Mouse (Mus musculus) forebrain, embryonic 10.5 days (tissue): ENCODE measurements around the gene Tsc22d3. TPM values are rescaled to one million over a fixed set of nuclear protein-coding genes. Genes with fewer than 3 reads are reported as not detected.
"Not testable (repeated sequence)": the region's sequence is repeated elsewhere in the genome, so short reads cannot be mapped to it uniquely, and the experiment has no call there.

Experiments used
- DNase-seq: peaks from one replicate; pipeline ENCODE4 v3.0.0-alpha.2; 2017; ENCODE audit warnings: low spot score; ENCODE audit errors: extremely low spot score
- H3K27ac ChIP-seq: fragments of 300-500 bp; sonication (generic); 2 replicates; pipeline ENCODE4 v1.5.1; 2016; ENCODE audit warnings: mild to moderate bottlenecking
- H3K27me3 ChIP-seq: fragments of 300-500 bp; sonication (generic); 2 replicates; pipeline ENCODE4 v1.6.1; 2016; ENCODE audit warnings: mild to moderate bottlenecking; ENCODE audit not compliant: poor library complexity, severe bottlenecking
- H3K36me3 ChIP-seq: fragments of 300-500 bp; sonication (generic); replicated peaks from 2 replicates; pipeline ENCODE4 v1.6.1; 2016; ENCODE audit warnings: mild to moderate bottlenecking, moderate library complexity
- H3K4me1 ChIP-seq: fragments of 300-500 bp; sonication (generic); 2 replicates; pipeline ENCODE4 v1.6.1; 2016
- H3K4me3 ChIP-seq: fragments of 300-500 bp; sonication (generic); 2 replicates; pipeline ENCODE4 v1.5.1; 2016; ENCODE audit warnings: mild to moderate bottlenecking, moderate library complexity
- H3K9me3 ChIP-seq: fragments of 300-500 bp; sonication (generic); 2 replicates; pipeline ENCODE4 v1.6.1; 2016; ENCODE audit warnings: mild to moderate bottlenecking, moderate library complexity
- WGBS: fragments of 180-500 bp; shearing (Covaris S2); methylation state at CpG from one replicate; pipeline ENCODE4 v1.1.7; 2016; 5-methylcytosine and 5-hydroxymethylcytosine counted together
- polyA plus RNA-seq: library from polyadenylated mRNA; unstranded; fragments of >200 nt; fragmentation: Nextera tagmentation; extraction: Ambion mirVana; gene quantifications from 2 replicates; pipeline ENCODE4 v1.2.1, GENCODE M21; 2016

Tsc22d3 gene
- polyA plus RNA-seq, 1 experiment from 2014 or later = 93.8 TPM

DNA sequence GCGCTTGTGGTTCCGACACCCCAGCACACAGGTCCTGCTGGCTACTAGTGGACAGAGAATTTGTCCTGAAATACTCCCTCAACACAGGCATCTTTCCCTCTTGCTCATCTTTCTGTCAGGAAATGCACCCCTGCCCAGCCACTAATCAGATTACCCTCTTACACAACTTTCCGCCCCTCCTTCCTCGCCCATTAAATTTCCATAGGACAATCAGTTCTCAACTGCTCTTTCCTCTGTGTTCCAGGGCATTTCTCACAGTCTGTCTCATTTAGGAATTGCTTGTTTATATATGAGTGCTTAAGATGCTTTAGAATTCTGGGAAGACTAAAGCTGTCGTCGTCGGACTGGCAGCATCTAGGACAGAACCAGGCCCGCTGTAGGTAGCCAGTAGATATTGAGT lies 82.1 kb downstream of the Tsc22d3 start:
- Histone ChIP-seq H3K27me3 (peaks cover 99% of the 10 kb centered on the region), H3K4me1 (peaks cover 24% of the 10 kb centered on the region), H3K4me3 (no peak overlapping the region), H3K9me3 (no peaks in the 10 kb centered on the region), H3K27ac (no peak overlapping the region), H3K36me3 (no peaks in the 10 kb centered on the region)
- WGBS = 85% methylated on average over 8 of the region's 8 CpGs
- no peak for DNase-seq

DNA sequence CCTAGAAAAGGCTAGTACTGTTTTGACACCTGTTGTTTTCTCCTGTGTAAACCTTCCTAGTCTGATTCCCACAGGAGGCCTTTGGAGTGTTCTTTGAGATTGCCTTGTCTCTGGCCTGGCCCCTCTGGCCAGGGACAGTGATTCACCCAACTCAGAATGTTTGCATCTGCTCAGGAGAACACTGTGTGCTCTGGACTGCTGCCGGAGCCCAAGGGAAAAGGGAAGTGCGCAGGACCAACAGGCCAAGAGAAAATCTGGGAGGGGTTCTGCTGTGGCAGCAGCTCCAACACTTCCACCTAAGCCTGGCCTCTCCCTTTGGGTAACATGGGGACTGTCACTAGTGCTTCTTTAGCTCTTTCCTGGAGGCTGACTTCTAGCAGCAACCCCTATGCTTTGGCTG lies 87.1 kb downstream of the Tsc22d3 start:
- Histone ChIP-seq H3K27ac (no peak overlapping the region), H3K27me3 (peaks cover 94% of the 10 kb centered on the region), H3K4me3 (no peak overlapping the region), H3K4me1 (peaks cover 33% of the 10 kb centered on the region), H3K36me3 (no peaks in the 10 kb centered on the region), H3K9me3 (no peaks in the 10 kb centered on the region)
- 94% methylated on average over 2 of the region's 2 CpGs for WGBS
- DNase-seq = no peak

DNA sequence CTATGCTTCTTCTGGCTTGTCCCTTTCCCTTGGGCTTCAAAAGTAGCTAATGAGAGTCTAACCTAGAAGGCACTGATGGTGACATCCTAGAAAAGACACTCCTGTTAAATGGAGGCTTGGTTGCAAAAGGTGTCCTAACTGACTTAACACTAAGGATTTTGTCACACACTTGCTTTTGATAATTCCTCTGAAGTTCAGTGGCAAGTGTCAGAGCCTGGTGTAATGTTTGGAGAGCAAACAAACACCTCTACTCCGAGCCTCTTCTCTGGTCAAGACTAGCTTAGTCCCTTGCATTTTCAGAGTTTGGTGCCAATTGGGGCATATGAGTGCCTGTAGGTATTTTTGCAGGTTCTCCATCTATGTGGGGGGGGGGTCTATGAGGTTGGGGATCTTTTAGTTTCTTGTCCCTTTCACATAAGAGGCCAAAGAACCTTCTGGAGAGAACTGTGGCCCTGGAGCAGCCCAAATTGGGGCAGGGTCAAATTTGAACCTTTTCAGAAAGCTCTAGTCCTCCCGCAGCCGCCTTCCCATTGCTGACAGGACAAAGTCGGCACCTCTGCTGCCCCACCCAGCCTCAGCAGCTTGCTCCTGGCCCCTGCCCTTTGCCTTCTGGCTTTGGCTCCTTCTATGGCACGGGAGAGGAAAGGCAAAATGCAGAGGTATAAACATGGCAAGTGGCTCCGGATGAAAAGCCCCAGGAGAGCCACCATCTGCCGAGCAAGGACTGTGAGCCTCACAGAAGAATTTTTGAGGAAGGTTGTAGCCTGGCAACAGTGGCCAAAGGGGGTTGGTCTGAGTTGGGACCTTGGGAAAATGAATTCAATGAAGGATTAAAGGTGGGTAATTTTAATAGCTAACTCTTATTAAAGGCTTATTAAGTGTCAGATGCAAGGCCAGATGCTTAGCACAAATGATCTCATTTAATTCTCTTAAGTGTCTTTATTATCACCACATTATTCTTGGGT lies 88.5 kb downstream of the Tsc22d3 start:
- 57% methylated on average over 7 of the region's 7 CpGs for WGBS
- Histone ChIP-seq H3K9me3 (no peaks in the 10 kb centered on the region), H3K27ac (no peak overlapping the region), H3K4me1 (peaks cover 33% of the 10 kb centered on the region), H3K36me3 (no peaks in the 10 kb centered on the region), H3K4me3 (no peak overlapping the region), H3K27me3 (peaks cover 94% of the 10 kb centered on the region)
- DNase-seq = peak; percentile 15

DNA sequence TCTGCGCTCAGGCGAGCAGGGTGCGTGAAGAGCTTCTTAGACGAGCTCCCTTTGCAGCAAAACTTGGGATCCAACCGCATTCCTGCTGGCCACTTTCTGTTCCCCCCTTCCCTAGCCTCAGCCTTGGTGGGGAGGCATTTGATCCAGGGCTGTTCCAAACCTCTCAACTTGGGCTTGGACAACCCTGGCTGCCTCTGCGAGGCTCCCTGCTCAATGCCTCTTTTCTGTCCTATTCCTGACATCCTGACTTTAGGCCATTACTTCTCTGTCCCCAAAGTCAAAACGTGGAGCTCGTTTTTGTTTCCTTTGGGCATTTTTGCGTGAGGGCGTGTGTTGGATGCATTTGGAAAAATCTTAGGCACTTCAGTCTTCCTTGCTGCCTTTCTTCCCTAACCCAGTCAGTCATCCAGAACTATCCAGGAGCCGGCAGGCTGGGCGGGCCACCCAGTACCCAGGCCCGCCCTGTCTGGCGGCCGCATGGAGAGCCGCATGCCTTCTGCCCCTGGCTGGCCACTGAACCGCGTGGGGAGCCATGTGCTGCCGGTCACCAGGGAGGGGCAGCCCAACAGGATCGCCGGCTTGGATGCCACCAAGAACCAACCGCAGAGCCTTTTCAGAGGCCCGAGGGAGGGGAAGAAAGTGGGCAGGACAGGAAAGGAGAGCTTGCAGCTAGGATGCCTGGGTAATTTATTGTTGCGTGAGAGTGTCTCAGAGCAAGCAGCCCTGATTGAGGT lies 89.6 kb downstream of the Tsc22d3 start:
- Histone ChIP-seq H3K9me3 (no peaks in the 10 kb centered on the region), H3K36me3 (no peaks in the 10 kb centered on the region), H3K4me1 (peaks cover 38% of the 10 kb centered on the region), H3K27ac (peak overlapping the region; percentile 69), H3K4me3 (peak overlapping the region; percentile 30), H3K27me3 (peaks cover 94% of the 10 kb centered on the region)
- peak; percentile 21 for DNase-seq
- 31% methylated on average over 24 of the region's 24 CpGs for WGBS

DNA sequence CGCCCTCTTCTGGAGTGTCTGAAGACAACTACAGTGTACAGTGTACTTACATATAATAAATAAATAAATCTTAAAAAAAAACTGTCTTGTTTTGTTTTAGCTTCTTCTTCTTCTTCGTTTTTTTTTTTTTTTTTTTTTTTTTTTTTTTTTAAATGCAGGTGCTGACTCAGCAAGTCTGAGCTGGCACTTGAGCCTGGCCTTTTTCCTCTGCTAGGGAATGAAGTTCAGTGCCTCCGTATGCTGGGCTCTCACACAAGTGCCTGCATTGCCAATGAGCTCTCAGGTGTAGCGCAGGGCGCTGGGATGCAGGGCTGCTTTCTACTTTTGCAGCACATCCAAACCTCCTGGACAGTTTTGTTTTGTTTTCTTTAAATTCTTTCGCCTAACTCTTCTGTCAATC lies 90.6 kb downstream of the Tsc22d3 start:
- no peak for DNase-seq
- Histone ChIP-seq H3K27ac (no peak overlapping the region), H3K4me3 (no peak overlapping the region), H3K4me1 (peaks cover 43% of the 10 kb centered on the region), H3K27me3 (peaks cover 94% of the 10 kb centered on the region), H3K36me3 (no peaks in the 10 kb centered on the region), H3K9me3 (no peaks in the 10 kb centered on the region)
- WGBS = 58% methylated on average over 6 of the region's 6 CpGs

DNA sequence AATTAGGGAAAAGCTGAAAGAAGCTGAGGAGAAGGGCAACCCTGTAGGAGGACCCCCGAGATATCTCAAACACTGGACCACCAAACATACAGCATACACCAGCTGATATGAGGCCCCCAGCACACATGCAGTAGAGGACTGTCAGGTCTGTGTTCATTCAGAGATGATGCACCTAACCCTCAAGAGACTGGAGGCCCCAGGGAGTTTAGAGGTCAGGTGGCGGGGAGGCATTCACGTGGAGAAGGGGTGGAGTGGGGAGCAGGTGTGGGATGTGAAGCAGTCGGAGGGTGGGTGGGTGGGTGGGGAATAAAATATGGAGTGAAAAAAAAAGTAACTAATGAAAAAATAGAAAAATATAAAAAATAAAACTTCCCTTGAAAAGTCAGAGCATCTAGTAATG lies 91.7 kb downstream of the Tsc22d3 start:
- H3K9me3 ChIP-seq, H3K36me3 ChIP-seq, DNase-seq, H3K4me3 ChIP-seq, H3K27ac ChIP-seq: not testable (repeated sequence)
- 91% methylated on average over 4 of the region's 4 CpGs for WGBS
- Histone ChIP-seq H3K27me3 (peaks cover 94% of the 10 kb centered on the region), H3K4me1 (peaks cover 38% of the 10 kb centered on the region)

DNA sequence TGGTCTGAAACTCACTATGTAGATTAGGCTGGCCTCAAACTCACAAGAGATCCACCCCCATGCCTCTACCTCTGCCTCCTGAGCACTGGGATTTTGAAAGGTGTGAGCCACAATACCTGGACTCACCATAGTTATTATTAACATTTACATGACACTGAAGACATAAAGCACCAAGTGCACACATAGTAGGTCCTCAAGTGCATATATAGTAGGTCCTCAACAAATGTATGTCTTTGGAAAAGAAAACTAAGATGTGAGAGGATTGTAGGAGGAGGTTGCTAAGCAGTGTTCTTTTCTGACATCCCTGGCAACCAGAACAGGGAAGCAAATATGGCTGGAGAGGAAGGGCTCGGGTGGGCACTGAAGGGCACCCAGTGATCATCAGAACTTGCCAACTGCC lies 93.1 kb downstream of the Tsc22d3 start:
- no peak overlapping the region for H3K27ac ChIP-seq
- H3K4me3 ChIP-seq = no peak overlapping the region
- H3K4me1 ChIP-seq = peaks cover 35% of the 10 kb centered on the region
- H3K9me3 ChIP-seq = no peaks in the 10 kb centered on the region
- no peaks in the 10 kb centered on the region for H3K36me3 ChIP-seq
- H3K27me3 ChIP-seq = peaks cover 90% of the 10 kb centered on the region
- WGBS = 79% methylated on average over 1 of the region's 1 CpGs
- no peak for DNase-seq

DNA sequence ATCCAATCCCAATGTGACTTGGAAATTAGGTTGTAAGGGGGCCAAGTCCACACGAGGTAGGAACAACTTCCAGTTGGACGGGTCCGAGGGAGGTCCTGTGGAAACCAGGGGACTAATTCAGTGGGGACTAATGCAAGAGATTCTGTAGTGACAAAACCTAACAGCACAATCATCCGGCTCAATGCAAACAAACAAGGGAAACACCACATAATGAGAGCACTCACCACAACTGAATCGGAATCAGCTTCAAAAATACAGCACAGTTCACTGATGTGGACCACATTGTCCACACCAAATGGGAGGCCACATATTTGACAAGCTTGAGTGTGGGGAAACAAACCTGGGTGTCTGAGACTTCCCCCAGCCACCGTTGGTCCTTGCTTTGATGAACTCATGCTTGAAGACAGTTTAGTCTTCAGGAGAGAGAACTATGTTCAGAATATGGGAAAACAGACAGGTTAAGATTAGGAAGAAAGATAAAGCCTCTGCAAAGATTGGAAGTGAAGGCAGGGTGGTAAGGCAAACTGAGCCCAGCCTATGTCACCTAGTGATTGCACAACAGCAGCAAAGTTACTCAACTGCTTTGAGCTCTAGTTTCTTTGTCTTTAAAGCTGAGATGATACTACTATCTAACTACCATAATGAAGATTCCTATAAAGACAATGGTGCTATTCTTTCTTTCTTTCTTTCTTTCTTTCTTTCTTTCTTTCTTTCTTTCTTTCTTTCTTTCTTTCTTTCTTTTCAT lies 93.9 kb downstream of the Tsc22d3 start:
- WGBS = 79% methylated on average over 6 of the region's 6 CpGs
- Histone ChIP-seq H3K4me3 (no peak overlapping the region), H3K36me3 (no peaks in the 10 kb centered on the region), H3K9me3 (no peaks in the 10 kb centered on the region), H3K4me1 (peaks cover 27% of the 10 kb centered on the region), H3K27me3 (peaks cover 90% of the 10 kb centered on the region), H3K27ac (no peak overlapping the region)
- DNase-seq = no peak

DNA sequence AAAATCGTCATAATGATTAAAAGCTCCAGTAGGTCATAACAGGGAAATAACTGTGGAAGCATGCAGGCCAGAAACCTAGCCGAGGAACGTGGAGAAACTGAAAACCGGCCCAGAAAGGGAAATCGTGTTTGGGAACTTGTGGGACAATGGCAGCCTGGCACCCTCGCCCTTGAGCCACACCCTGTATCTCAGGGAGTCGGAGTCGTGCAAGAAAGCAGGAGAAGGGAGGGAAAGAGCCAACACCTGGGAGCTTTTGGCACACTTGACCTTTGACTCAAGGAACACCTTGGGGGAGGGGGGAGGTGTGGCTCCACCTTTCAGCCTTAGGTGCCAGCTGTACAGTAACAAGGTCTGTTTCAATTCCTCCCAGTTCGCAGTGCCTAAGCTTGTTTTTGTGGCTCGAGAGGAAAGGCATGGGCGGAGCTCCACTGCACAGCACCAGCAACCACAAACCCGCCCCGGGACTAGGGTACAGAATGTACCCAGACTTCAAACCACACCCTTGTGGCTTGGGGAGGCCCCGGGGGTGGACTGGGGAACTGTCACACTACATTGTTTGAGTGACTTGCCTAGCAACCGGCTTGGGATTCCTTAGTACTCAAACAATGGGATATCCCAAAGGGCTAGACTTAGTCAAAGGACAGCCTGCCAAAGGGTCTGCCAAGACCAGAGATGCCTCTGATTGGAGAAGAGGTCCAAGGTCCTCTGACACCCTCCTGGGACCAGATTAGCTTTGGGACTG lies 94.8 kb downstream of the Tsc22d3 start:
- no peaks in the 10 kb centered on the region for H3K36me3 ChIP-seq
- no peaks in the 10 kb centered on the region for H3K9me3 ChIP-seq
- H3K4me1 ChIP-seq = peaks cover 18% of the 10 kb centered on the region
- H3K4me3 ChIP-seq = no peak overlapping the region
- no peak for DNase-seq
- WGBS = 52% methylated on average over 15 of the region's 15 CpGs
- H3K27me3 ChIP-seq = peaks cover 90% of the 10 kb centered on the region
- H3K27ac ChIP-seq = no peak overlapping the region

DNA sequence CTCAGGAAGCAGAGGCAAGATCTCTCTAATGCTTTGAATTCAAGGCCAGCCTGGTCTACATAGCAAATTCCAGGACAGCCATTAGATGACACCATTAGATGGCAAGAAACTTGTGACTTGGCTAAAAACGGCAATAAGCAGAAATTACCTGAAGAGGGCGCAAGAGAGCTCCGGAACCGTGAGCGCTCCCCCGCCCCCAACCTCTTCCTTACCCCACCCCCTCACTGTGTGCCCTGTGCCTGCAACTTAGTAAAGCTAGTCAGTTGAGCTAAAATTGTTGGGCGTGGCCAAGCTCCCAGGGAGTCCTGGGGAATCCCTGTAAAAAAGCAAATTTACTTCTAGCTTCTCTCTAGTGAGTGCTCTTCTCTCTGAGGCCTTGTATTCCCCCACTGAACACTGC lies 96.6 kb downstream of the Tsc22d3 start:
- peaks cover 9% of the 10 kb centered on the region for H3K4me1 ChIP-seq
- peak; percentile 44 for DNase-seq
- H3K27me3 ChIP-seq = peaks cover 92% of the 10 kb centered on the region
- no peaks in the 10 kb centered on the region for H3K9me3 ChIP-seq
- WGBS = 14% methylated on average over 7 of the region's 7 CpGs
- H3K27ac ChIP-seq = no peak overlapping the region
- H3K36me3 ChIP-seq = no peaks in the 10 kb centered on the region
- no peak overlapping the region for H3K4me3 ChIP-seq

DNA sequence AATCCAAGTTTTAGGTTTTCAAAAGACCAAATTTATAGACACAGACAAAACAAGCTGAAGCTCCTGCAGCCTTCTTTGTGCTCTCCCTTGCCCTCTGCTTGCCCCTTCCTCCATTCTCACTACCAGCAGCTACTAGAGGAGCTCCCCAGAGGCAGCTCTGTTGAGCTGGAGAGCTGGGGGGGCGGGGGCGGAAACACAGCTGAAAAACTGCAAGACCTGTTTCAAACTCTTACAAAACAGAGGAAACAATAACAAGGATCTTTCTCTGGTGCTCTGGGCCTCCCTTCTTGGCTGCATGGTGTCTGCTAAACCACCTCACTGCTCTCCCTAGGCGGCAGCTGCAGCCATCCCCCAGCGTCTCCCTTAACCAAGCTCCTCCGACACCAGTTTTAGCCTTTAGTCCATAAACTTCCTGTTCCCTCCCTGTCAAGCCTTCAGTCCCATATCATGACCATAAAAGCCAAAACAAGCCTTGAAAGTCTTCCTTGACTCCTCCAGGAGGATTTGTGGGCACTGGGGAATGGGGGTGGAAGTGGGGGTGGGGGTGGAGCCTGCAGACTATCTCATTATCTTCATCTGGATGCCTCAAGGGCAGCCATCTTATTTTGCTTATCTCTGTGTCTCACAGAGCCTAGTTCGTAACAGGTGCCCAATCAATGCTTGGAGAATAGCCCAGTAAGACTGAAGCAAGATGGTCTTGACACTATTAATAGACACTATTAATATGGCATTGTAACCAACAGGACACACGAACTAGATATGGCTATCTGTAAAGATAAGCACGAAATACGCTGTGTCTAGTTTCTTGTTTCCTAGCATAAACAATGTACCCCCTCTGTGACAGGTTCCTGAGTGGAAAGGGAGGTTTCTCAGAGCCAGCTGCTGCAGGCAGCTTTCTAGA lies 98.8 kb downstream of the Tsc22d3 start:
- 74% methylated on average over 9 of the region's 9 CpGs for WGBS
- Histone ChIP-seq H3K4me1 (peaks cover 9% of the 10 kb centered on the region), H3K27ac (no peak overlapping the region), H3K4me3 (no peak overlapping the region), H3K27me3 (peaks cover 88% of the 10 kb centered on the region), H3K36me3 (no peaks in the 10 kb centered on the region), H3K9me3 (no peaks in the 10 kb centered on the region)
- no peak for DNase-seq
